Mouse (Mus musculus) testis, adult 2 months (tissue): Measurements from ENCODE around the gene Usf1.

Experiments used
- CTCF ChIP-seq: fragments of 200-500 bp; IDR thresholded peaks from 2 replicates; pipeline ENCODE4 v1.5.1; 2012; ENCODE audit warnings: low read depth, mild to moderate bottlenecking, inconsistent platforms, low read length, moderate library complexity; ENCODE audit not compliant: control insufficient read depth, insufficient read depth, insufficient replicate concordance
- POLR2A ChIP-seq: fragments of 200-500 bp; IDR thresholded peaks from 2 replicates; pipeline ENCODE4 v1.6.1; 2012; ENCODE audit warnings: low read depth, mild to moderate bottlenecking, inconsistent platforms, low read length, moderate library complexity; ENCODE audit not compliant: control insufficient read depth

DNA sequence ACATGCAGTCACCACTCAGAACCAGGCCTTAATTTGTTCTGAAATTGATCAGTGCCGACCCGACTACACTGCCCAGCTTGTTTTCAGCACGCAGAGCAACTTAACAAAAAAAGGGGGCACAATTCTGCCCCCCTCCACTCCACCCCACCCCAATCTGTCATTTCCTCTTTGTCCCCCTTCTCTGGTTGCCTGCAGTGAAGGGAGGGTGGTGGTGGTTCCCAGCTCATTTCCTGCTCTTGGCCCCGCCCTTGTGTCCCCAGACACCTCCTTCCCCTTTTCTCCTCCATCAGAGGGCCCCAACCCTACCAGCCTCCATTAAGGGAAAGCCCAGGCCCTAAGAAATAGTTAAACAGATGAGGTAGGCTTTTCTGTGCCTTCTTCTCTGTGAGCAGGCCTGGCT is 21.0 kb upstream of the Usf1 start:
- TF ChIP-seq CTCF (no peak), POLR2A (no peak)
